Mouse (Mus musculus): Measurements from ENCODE around the gene Bcl6b. TPM values are rescaled to one million over a fixed set of nuclear protein-coding genes. Genes with fewer than 3 reads are reported as not detected.

The Bcl6b gene
- polyA plus RNA-seq, 1 experiment from 2014 or later, result 4.9 TPM

- Histone ChIP-seq H3K4me3 (ENCODE audit: low read depth, low read length) (peak within 1 kb of the TSS; percentile 83), H3K27ac (ENCODE audit: low read depth, low read length) (peak within 1 kb of the TSS; percentile 86), H3K9ac (ENCODE audit: low read length) (peak within 1 kb of the TSS; percentile 86), H3K27me3 (ENCODE audit: control insufficient read depth, insufficient read depth, low read length) (no peaks in the 10 kb centered on the region), H3K9me3 (ENCODE audit: control insufficient read depth, low read length) (no peaks in the 10 kb centered on the region), H3K4me2 (ENCODE audit: low read depth, low read length, severe bottlenecking) (peak within 1 kb of the TSS; percentile 95), H3K36me3 (ENCODE audit: control insufficient read depth, insufficient read depth, low read length) (peaks cover 5% of the 10 kb centered on the region; the same call in 1 of the 2 replicates), H3K4me1 (replicated peaks; ENCODE audit: control insufficient read depth, insufficient read depth, low read length) (peaks cover 14% of the 10 kb centered on the region)
- ATAC-seq (replicated peaks; ENCODE audit: low FRiP score) (peak; percentile 95), DNase-seq (ENCODE audit: low spot score) (peak; percentile 99)
- WGBS, result under 1% methylated on average over 63 of the region's 70 CpGs
Observed at GRCm38 (mm10) chr11:70237457-70238167, 8.0 kb upstream of the Bcl6b start, which contains the start of gene 0610010K14Rik. Gene 0610010K14Rik (minus strand): TSS chr11:70237914.

DNA sequence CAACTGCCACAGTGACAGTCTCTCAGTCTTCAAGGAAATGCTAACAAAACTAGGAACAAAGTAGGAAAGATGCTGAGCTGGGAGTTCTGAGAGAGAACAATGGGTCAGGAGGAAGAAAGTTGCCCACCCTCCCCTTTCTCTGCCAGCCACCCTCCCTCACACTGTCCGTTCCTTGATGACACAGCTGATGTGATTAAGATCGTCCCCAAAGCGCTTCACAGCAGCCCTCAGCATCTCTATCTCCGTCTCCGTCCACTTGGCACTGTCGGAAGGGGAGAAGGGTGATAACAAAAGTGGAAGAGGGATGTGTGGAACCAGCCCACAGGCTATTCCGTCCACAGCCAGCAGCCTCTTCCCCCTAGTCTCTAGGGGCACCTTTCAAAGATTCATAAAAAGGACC lies 7.1 kb upstream of the Bcl6b start:
- Histone ChIP-seq H3K9ac (ENCODE audit: low read length) (peak overlapping the region; percentile 86), H3K4me3 (ENCODE audit: low read depth, low read length) (peak overlapping the region; percentile 83), H3K36me3 (ENCODE audit: control insufficient read depth, insufficient read depth, low read length) (peaks cover 5% of the 10 kb centered on the region; the same call in 1 of the 2 replicates), H3K27ac (ENCODE audit: low read depth, low read length) (peak overlapping the region; percentile 86), H3K9me3 (ENCODE audit: control insufficient read depth, low read length) (no peaks in the 10 kb centered on the region), H3K4me1 (replicated peaks; ENCODE audit: control insufficient read depth, insufficient read depth, low read length) (peaks cover 14% of the 10 kb centered on the region), H3K27me3 (ENCODE audit: control insufficient read depth, insufficient read depth, low read length) (no peaks in the 10 kb centered on the region), H3K4me2 (ENCODE audit: low read depth, low read length, severe bottlenecking) (peak overlapping the region; percentile 95)
- no peak for ATAC-seq (replicated peaks; ENCODE audit: low FRiP score)
- no peak for DNase-seq (ENCODE audit: low spot score)
- 51% methylated on average over 7 of the region's 7 CpGs for WGBS

- H3K27ac ChIP-seq (ENCODE audit: low read depth, low read length), result no peak overlapping the region
- H3K27me3 ChIP-seq (ENCODE audit: control insufficient read depth, insufficient read depth, low read length), result no peaks in the 10 kb centered on the region; the same call in 1 of the 2 replicates
- peaks cover 11% of the 10 kb centered on the region for H3K4me1 ChIP-seq (replicated peaks; ENCODE audit: control insufficient read depth, insufficient read depth, low read length)
- WGBS, result 91% methylated on average over 12 of the region's 12 CpGs
- no peak overlapping the region for H3K4me3 ChIP-seq (ENCODE audit: low read depth, low read length)
- no peak overlapping the region for H3K9ac ChIP-seq (ENCODE audit: low read length)
- no peak overlapping the region for H3K4me2 ChIP-seq (ENCODE audit: low read depth, low read length, severe bottlenecking)
- ATAC-seq (replicated peaks; ENCODE audit: low FRiP score) (no peak), DNase-seq (ENCODE audit: low spot score) (no peak)
- H3K9me3 ChIP-seq (ENCODE audit: control insufficient read depth, low read length), result no peaks in the 10 kb centered on the region
- peaks cover 5% of the 10 kb centered on the region; the same call in 1 of the 2 replicates for H3K36me3 ChIP-seq (ENCODE audit: control insufficient read depth, insufficient read depth, low read length)
Observed at GRCm38 (mm10) chr11:70235254-70235900, 5.8 kb upstream of the Bcl6b start.

DNA sequence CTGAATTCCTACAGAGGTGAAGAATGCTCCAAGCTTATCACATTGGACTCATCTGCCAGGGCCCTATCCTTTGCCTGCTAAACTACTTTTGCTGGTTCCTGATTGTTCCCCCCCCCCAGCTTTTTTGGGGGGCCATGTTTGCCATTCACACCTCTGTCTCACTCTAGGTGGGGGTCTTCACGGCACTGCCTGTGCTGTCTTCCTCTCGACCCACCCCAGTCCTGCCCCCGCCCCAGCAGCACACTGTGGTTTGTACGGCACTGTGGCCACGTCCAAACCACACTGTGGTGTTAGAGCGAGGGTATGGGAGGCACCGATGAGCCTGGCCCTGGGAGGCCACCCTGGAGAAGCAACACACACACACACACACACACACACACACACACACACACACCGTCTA lies 4.9 kb upstream of the Bcl6b start:
- Histone ChIP-seq H3K9ac (ENCODE audit: low read length) (no peak overlapping the region), H3K4me2 (ENCODE audit: low read depth, low read length, severe bottlenecking) (no peak overlapping the region), H3K36me3 (ENCODE audit: control insufficient read depth, insufficient read depth, low read length) (peaks cover 5% of the 10 kb centered on the region; the same call in 1 of the 2 replicates), H3K9me3 (ENCODE audit: control insufficient read depth, low read length) (no peaks in the 10 kb centered on the region), H3K27me3 (ENCODE audit: control insufficient read depth, insufficient read depth, low read length) (peaks cover 9% of the 10 kb centered on the region), H3K27ac (ENCODE audit: low read depth, low read length) (no peak overlapping the region), H3K4me1 (replicated peaks; ENCODE audit: control insufficient read depth, insufficient read depth, low read length) (peaks cover 16% of the 10 kb centered on the region), H3K4me3 (ENCODE audit: low read depth, low read length) (no peak overlapping the region)
- ATAC-seq (replicated peaks; ENCODE audit: low FRiP score) (no peak), DNase-seq (ENCODE audit: low spot score) (no peak)
- 88% methylated on average over 8 of the region's 8 CpGs for WGBS

GRCm38 (mm10) chr11:70234037-70234436 lies 4.4 kb upstream of the Bcl6b start:
- Histone ChIP-seq H3K9ac (ENCODE audit: low read length) (no peak overlapping the region), H3K4me2 (ENCODE audit: low read depth, low read length, severe bottlenecking) (no peak overlapping the region), H3K4me1 (replicated peaks; ENCODE audit: control insufficient read depth, insufficient read depth, low read length) (peaks cover 17% of the 10 kb centered on the region), H3K27me3 (ENCODE audit: control insufficient read depth, insufficient read depth, low read length) (peaks cover 13% of the 10 kb centered on the region), H3K36me3 (ENCODE audit: control insufficient read depth, insufficient read depth, low read length) (peaks cover 5% of the 10 kb centered on the region; the same call in 1 of the 2 replicates), H3K9me3 (ENCODE audit: control insufficient read depth, low read length) (no peaks in the 10 kb centered on the region), H3K4me3 (ENCODE audit: low read depth, low read length) (no peak overlapping the region), H3K27ac (ENCODE audit: low read depth, low read length) (no peak overlapping the region)
- no peak for DNase-seq (ENCODE audit: low spot score)
- 57% methylated on average over 5 of the region's 5 CpGs for WGBS
- no peak for ATAC-seq (replicated peaks; ENCODE audit: low FRiP score)

- Histone ChIP-seq H3K27me3 (ENCODE audit: control insufficient read depth, insufficient read depth, low read length) (peaks cover 23% of the 10 kb centered on the region), H3K36me3 (ENCODE audit: control insufficient read depth, insufficient read depth, low read length) (peaks cover 5% of the 10 kb centered on the region; the same call in 1 of the 2 replicates), H3K4me1 (replicated peaks; ENCODE audit: control insufficient read depth, insufficient read depth, low read length) (peaks cover 9% of the 10 kb centered on the region), H3K9ac (ENCODE audit: low read length) (peak overlapping the region; percentile 51), H3K4me3 (ENCODE audit: low read depth, low read length) (no peak overlapping the region), H3K27ac (ENCODE audit: low read depth, low read length) (no peak overlapping the region), H3K9me3 (ENCODE audit: control insufficient read depth, low read length) (no peaks in the 10 kb centered on the region), H3K4me2 (ENCODE audit: low read depth, low read length, severe bottlenecking) (peak overlapping the region; percentile 53)
- ATAC-seq (replicated peaks; ENCODE audit: low FRiP score) (no peak), DNase-seq (ENCODE audit: low spot score) (no peak)
- WGBS, result 41% methylated on average over 8 of the region's 8 CpGs
Observed at GRCm38 (mm10) chr11:70233016-70233415, 3.4 kb upstream of the Bcl6b start.

DNA sequence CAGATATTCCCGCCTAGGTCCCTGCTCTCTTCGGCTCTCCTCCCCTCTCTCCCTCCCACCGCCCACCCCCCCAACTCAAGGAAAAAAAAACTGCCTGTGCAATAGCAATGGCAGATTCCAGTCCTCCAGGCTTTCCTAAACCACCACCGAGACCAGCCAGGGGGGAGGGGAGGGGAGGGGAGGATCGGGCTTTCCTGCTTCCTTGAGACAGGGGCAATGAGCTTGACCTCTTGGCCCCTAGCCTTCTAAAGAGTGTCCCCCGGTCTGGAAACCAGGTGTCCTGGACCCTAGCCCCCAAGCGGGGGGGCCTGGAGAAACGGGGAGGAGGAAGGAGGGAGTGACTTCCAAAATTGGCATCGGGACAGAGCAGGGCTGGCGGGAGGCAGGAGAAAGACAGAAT lies 2.9 kb upstream of the Bcl6b start:
- WGBS, result 5% methylated on average over 9 of the region's 10 CpGs
- peaks cover 5% of the 10 kb centered on the region; the same call in 1 of the 2 replicates for H3K36me3 ChIP-seq (ENCODE audit: control insufficient read depth, insufficient read depth, low read length)
- peak overlapping the region; percentile 51 for H3K9ac ChIP-seq (ENCODE audit: low read length)
- no peaks in the 10 kb centered on the region for H3K9me3 ChIP-seq (ENCODE audit: control insufficient read depth, low read length)
- DNase-seq (ENCODE audit: low spot score) (peak; percentile 73), ATAC-seq (replicated peaks; ENCODE audit: low FRiP score) (no peak)
- H3K27ac ChIP-seq (ENCODE audit: low read depth, low read length), result no peak overlapping the region
- peak overlapping the region; percentile 18; the same call in 1 of the 2 replicates for H3K4me3 ChIP-seq (ENCODE audit: low read depth, low read length)
- H3K27me3 ChIP-seq (ENCODE audit: control insufficient read depth, insufficient read depth, low read length), result peaks cover 28% of the 10 kb centered on the region
- peak overlapping the region; percentile 53 for H3K4me2 ChIP-seq (ENCODE audit: low read depth, low read length, severe bottlenecking)
- H3K4me1 ChIP-seq (replicated peaks; ENCODE audit: control insufficient read depth, insufficient read depth, low read length), result peaks cover 9% of the 10 kb centered on the region

GRCm38 (mm10) chr11:70230239-70230727 lies 685 bp upstream of the Bcl6b start:
- Histone ChIP-seq H3K9ac (ENCODE audit: low read length) (peak overlapping the region; percentile 32; the same call in 1 of the 2 replicates), H3K27ac (ENCODE audit: low read depth, low read length) (0 out of 2 replicates have a peak overlapping the region, but pooled peaks have one; percentile 37), H3K4me1 (replicated peaks; ENCODE audit: control insufficient read depth, insufficient read depth, low read length) (peaks cover 11% of the 10 kb centered on the region), H3K27me3 (ENCODE audit: control insufficient read depth, insufficient read depth, low read length) (peaks cover 51% of the 10 kb centered on the region), H3K9me3 (ENCODE audit: control insufficient read depth, low read length) (no peaks in the 10 kb centered on the region), H3K36me3 (ENCODE audit: control insufficient read depth, insufficient read depth, low read length) (peaks cover 5% of the 10 kb centered on the region; the same call in 1 of the 2 replicates), H3K4me3 (ENCODE audit: low read depth, low read length) (peak overlapping the region; percentile 24; the same call in 1 of the 2 replicates), H3K4me2 (ENCODE audit: low read depth, low read length, severe bottlenecking) (peak overlapping the region; percentile 38; the same call in 1 of the 2 replicates)
- DNase-seq (ENCODE audit: low spot score) (peak; percentile 93), ATAC-seq (replicated peaks; ENCODE audit: low FRiP score) (peak; percentile 51)
- under 1% methylated on average over 32 of the region's 32 CpGs for WGBS

Measured in forebrain, embryonic 11.5 days (tissue).